Mouse (Mus musculus): ENCODE data around the gene Ppp2r1b.

The Ppp2r1b gene

GRCm38 (mm10) chr9:50905321-50905720 lies 60.2 kb downstream of the Ppp2r1b start:
- CTCF ChIA-PET: no interaction called here

- CTCF ChIA-PET: no interaction called here
Measured at GRCm38 (mm10) chr9:50911861-50912515, 66.9 kb downstream of the Ppp2r1b start.

- CTCF ChIA-PET: no interaction called here
Measured at GRCm38 (mm10) chr9:50918131-50918530, 73.0 kb downstream of the Ppp2r1b start.

- CTCF ChIA-PET: no interaction called here
Measured at GRCm38 (mm10) chr9:50919554-50919953, 74.5 kb downstream of the Ppp2r1b start.

GRCm38 (mm10) chr9:50920933-50921895 lies 76.1 kb downstream of the Ppp2r1b start:
- CTCF ChIA-PET: no interaction called here

- CTCF ChIA-PET: interaction anchor here (0.7 kb wide), 1 partner anchor 119 kb away, joined by 12 read pairs; no protein-coding TSS in a partner anchor
Measured at GRCm38 (mm10) chr9:50922363-50923153, 77.5 kb downstream of the Ppp2r1b start.

- CTCF ChIA-PET: no interaction called here
Measured at GRCm38 (mm10) chr9:50924454-50924853, 79.4 kb downstream of the Ppp2r1b start.

- CTCF ChIA-PET: no interaction called here
Measured at GRCm38 (mm10) chr9:50925801-50926200, 80.7 kb downstream of the Ppp2r1b start.

- CTCF ChIA-PET: no interaction called here
Measured at GRCm38 (mm10) chr9:50929986-50930385, 84.9 kb downstream of the Ppp2r1b start.

- CTCF ChIA-PET: interaction anchor here (0.7 kb wide), 1 partner anchor 16 kb away, joined by 3 read pairs; no protein-coding TSS in a partner anchor
Measured at GRCm38 (mm10) chr9:50941804-50942401, 96.8 kb downstream of the Ppp2r1b start.

GRCm38 (mm10) chr9:50942711-50943110 lies 97.6 kb downstream of the Ppp2r1b start:
- CTCF ChIA-PET: interaction anchor here (0.7 kb wide), 1 partner anchor 15 kb away, joined by 3 read pairs; no protein-coding TSS in a partner anchor

Data from spleen, embryonic (tissue).